Mouse (Mus musculus): ENCODE measurements around the gene Pak2.

DNA sequence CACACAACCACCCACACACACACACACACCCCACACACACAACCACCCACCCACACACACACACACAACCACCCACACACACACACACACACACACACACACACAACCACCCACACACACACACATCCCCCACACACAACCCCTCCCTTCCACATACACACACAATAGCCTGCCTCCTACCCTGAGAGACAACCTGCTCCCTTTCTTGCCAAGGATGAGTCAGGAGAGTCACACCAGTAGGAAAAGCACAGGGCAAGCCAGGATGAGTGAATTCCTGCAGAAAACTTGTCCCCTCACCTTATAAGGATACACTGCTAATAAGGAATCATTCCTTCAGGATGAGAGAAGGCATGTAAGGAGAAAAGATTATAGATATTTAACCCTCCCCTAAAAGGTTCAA lies 85.2 kb downstream of the Pak2 start:
- TF ChIP-seq POLR2A (IDR thresholded peaks at IDR 0.05; ENCODE audit: low read depth, low read length) (no peak), CTCF (IDR thresholded peaks at IDR 0.05; ENCODE audit: extremely low read depth, insufficient read length, insufficient replicate concordance, low read depth, low read length) (no peak)
